ENCODE assay signal across 17 mouse cellular contexts in genomic region chr12:79687683-79688386, GRCm38 (mm10).
DNase-seq lines count a peak whose midpoint lies in the region; ATAC-seq and TF ChIP-seq lines count a peak whose summit lies in the region.
"Had no signal": no experiment of that assay in that cellular context is flagged by ENCODE, and none has a peak within 500 bp of the region (broad histone marks: within the 10 kb centered on the region; RNA-seq: fewer than 3 reads in every experiment).

No protein-coding gene starts in this region.

- no peak for TF ChIP-seq EP300 in stomach, postnatal 0 days (optimal IDR thresholded peaks at IDR 0.05)

- no peak for TF ChIP-seq POLR2A in kidney, adult 2 months (IDR thresholded peaks at IDR 0.05; ENCODE audit: low read depth, low read length)

- no peak overlapping the region for H3K4me2 ChIP-seq in lung, embryonic 15.5 days
- no peak overlapping the region for H3K4me2 ChIP-seq in embryonic facial prominence, embryonic 15.5 days (replicated peaks)
- no peak overlapping the region for H3K4me2 ChIP-seq in stomach, postnatal 0 days (replicated peaks; ENCODE audit: low read depth)
- H3K4me2 ChIP-seq: forebrain, embryonic 12.5 days; heart, embryonic 12.5 days; liver, embryonic 13.5 days; midbrain, embryonic 13.5 days had no signal

- no peak for TF ChIP-seq CTCF in kidney, adult 2 months (conservative IDR thresholded peaks at IDR 0.05; ENCODE audit: insufficient read depth, insufficient read length, low read depth, low read length)
- TF ChIP-seq CTCF in stomach, postnatal 0 days (IDR thresholded peaks at IDR 0.05; ENCODE audit: low read depth) = no peak

- no peak overlapping the region for H3K27ac ChIP-seq in kidney, adult 2 months (ENCODE audit: insufficient read depth, low read depth, low read length)
- peak overlapping the region; percentile 8 for H3K27ac ChIP-seq in lung, embryonic 15.5 days
- H3K27ac ChIP-seq in embryonic facial prominence, embryonic 15.5 days (replicated peaks) = no peak overlapping the region
- H3K27ac ChIP-seq in stomach, postnatal 0 days (replicated peaks) = no peak overlapping the region
- H3K27ac ChIP-seq: forebrain, embryonic 12.5 days; macrophage; midbrain, embryonic 13.5 days had no signal

- no peaks in the 10 kb centered on the region for H3K27me3 ChIP-seq in kidney, adult 2 months (replicated peaks; ENCODE audit: control insufficient read depth, insufficient read depth, low read length)
- H3K27me3 ChIP-seq in lung, embryonic 15.5 days = no peaks in the 10 kb centered on the region
- H3K27me3 ChIP-seq in embryonic facial prominence, embryonic 15.5 days = no peaks in the 10 kb centered on the region
- no peaks in the 10 kb centered on the region for H3K27me3 ChIP-seq in stomach, postnatal 0 days (ENCODE audit: control insufficient read depth, insufficient read depth, low read length)
- H3K27me3 ChIP-seq: heart, embryonic 12.5 days; liver, embryonic 13.5 days; midbrain, embryonic 13.5 days had no signal

- peak; percentile 12 for DNase-seq in kidney, adult 2 months
- no peak for DNase-seq in kidney, postnatal 14 days
- no peak for DNase-seq in lung, postnatal 25 days (ENCODE audit: low spot score)
- no peak for DNase-seq in stomach, postnatal 0 days (ENCODE audit: low spot score)
- DNase-seq in thymus, postnatal 10 days (ENCODE audit: low spot score in 2 of 2) = no peak
- DNase-seq: cerebellum, adult 8-10 months; heart, postnatal 36 days; layer of hippocampus, postnatal 36 days; liver, embryonic 13.5 days; thymus, adult 18-20 months had no signal

- WGBS in kidney, adult 2 months = 68% methylated on average over 7 of the region's 7 CpGs
- 38% methylated on average over 7 of the region's 7 CpGs for WGBS in lung, embryonic 15.5 days
- WGBS in embryonic facial prominence, embryonic 15.5 days = 63% methylated on average over 7 of the region's 7 CpGs
- WGBS in stomach, postnatal 0 days = 42% methylated on average over 7 of the region's 7 CpGs

- 0 out of 2 replicates have a peak, but pooled peaks have one; percentile 32 for ATAC-seq in lung, embryonic 15.5 days (ENCODE audit: borderline replicate concordance, extremely low read depth, low FRiP score, low TSS enrichment)
- peak; percentile 41; the same call in 1 of the 2 replicates for ATAC-seq in embryonic facial prominence, embryonic 15.5 days (ENCODE audit: insufficient number of reproducible peaks, low FRiP score, low TSS enrichment, low read depth)
- ATAC-seq in stomach, postnatal 0 days (ENCODE audit: low FRiP score, low TSS enrichment) = peak; percentile 51; the same call in 1 of the 2 replicates
- ATAC-seq: midbrain, embryonic 13.5 days had no signal

- 0 out of 2 replicates have a peak, but pooled peaks cover 3% of the 10 kb centered on the region for H3K4me1 ChIP-seq in kidney, adult 2 months (ENCODE audit: control insufficient read depth, insufficient read depth, low read length)
- H3K4me1 ChIP-seq in lung, embryonic 15.5 days = peaks cover 43% of the 10 kb centered on the region
- H3K4me1 ChIP-seq in embryonic facial prominence, embryonic 15.5 days = peaks cover 25% of the 10 kb centered on the region
- H3K4me1 ChIP-seq in stomach, postnatal 0 days (replicated peaks; ENCODE audit: control insufficient read depth, insufficient read depth) = peaks cover 3% of the 10 kb centered on the region; the same call in 1 of the 2 replicates

- no peak overlapping the region for H3K4me3 ChIP-seq in kidney, adult 2 months (ENCODE audit: insufficient read depth, low read depth, low read length)
- H3K4me3 ChIP-seq in lung, embryonic 15.5 days = no peak overlapping the region
- no peak overlapping the region for H3K4me3 ChIP-seq in embryonic facial prominence, embryonic 15.5 days (replicated peaks)
- H3K4me3 ChIP-seq in stomach, postnatal 0 days (ENCODE audit: low read depth, low read length) = no peak overlapping the region
- H3K4me3 ChIP-seq: forebrain, embryonic 12.5 days; heart, embryonic 12.5 days; liver, embryonic 13.5 days; midbrain, embryonic 13.5 days had no signal

- H3K9me3 ChIP-seq in lung, embryonic 15.5 days = no peaks in the 10 kb centered on the region
- H3K9me3 ChIP-seq in embryonic facial prominence, embryonic 15.5 days (replicated peaks) = no peaks in the 10 kb centered on the region
- H3K9me3 ChIP-seq in stomach, postnatal 0 days (ENCODE audit: control insufficient read depth, low read length) = no peaks in the 10 kb centered on the region
- H3K9me3 ChIP-seq: forebrain, embryonic 12.5 days; G1E; heart, embryonic 12.5 days; liver, embryonic 13.5 days; midbrain, embryonic 13.5 days had no signal

- no peaks in the 10 kb centered on the region for H3K36me3 ChIP-seq in kidney, adult 2 months (ENCODE audit: control insufficient read depth, insufficient read depth, low read length)
- no peaks in the 10 kb centered on the region for H3K36me3 ChIP-seq in lung, embryonic 15.5 days
- H3K36me3 ChIP-seq in embryonic facial prominence, embryonic 15.5 days = no peaks in the 10 kb centered on the region
- H3K36me3 ChIP-seq in stomach, postnatal 0 days (ENCODE audit: control insufficient read depth, insufficient read depth, low read length) = no peaks in the 10 kb centered on the region
- H3K36me3 ChIP-seq: forebrain, embryonic 12.5 days; G1E; heart, embryonic 12.5 days; liver, embryonic 13.5 days; midbrain, embryonic 13.5 days had no signal

- no peak overlapping the region for H3K9ac ChIP-seq in lung, embryonic 15.5 days
- H3K9ac ChIP-seq in embryonic facial prominence, embryonic 15.5 days = no peak overlapping the region
- H3K9ac ChIP-seq in stomach, postnatal 0 days (ENCODE audit: low read length) = no peak overlapping the region
- H3K9ac ChIP-seq: forebrain, embryonic 12.5 days; heart, embryonic 12.5 days; liver, embryonic 13.5 days; midbrain, embryonic 13.5 days had no signal
